Mouse (Mus musculus) central nervous system, embryonic 14 days (tissue): ENCODE data around the gene Castor2. TPM values are rescaled to one million over a fixed set of nuclear protein-coding genes. Genes with fewer than 3 reads are reported as not detected.

Source experiments
- polyA plus RNA-seq: library from polyadenylated mRNA; depleted of rRNA; stranded (reverse); fragments of >200 nt; gene quantifications from 2 replicates; pipeline ENCODE4 v1.2.3, GENCODE M21; 2012; rRNA removed

Castor2 gene
- polyA plus RNA-seq, result 21.6 and 22.0 TPM in 2 replicates

DNA sequence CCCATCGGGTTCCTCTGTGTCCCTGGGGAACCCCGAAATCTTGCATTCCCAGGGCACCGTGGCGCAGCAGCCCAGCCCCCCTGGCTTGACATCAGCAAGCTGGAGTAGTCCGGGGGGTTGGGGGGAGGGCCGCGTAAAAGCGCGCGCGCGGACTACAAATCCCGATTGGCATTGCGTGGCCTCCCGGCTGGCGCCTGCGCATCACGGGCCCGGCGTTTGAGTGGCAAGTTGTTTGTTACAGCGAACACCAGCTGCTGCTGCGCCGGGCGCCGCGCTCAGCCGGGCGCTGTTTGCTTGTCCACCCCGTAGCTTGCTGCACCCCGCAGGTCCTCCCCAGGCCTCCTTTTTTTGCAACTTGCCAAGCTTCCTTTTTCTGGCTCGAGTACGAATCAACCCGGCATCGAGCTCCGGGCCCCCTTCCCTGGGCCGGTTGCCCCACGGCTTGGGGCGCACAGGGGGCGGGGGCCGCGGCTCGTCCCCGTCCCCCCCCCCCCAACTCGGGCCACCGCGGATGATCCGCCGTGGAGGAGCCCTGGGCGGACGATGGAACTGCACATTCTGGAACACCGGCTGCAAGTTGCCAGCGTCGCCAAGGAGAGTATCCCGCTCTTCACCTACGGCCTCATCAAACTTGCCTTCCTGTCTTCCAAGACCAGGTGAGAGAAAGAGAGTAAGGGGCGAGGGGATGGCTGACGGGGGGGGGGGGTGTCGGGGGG lies at the start of gene Castor2:
Gene Castor2 (plus strand): TSS at position 216 of the 716 bp plus-strand sequence.

DNA sequence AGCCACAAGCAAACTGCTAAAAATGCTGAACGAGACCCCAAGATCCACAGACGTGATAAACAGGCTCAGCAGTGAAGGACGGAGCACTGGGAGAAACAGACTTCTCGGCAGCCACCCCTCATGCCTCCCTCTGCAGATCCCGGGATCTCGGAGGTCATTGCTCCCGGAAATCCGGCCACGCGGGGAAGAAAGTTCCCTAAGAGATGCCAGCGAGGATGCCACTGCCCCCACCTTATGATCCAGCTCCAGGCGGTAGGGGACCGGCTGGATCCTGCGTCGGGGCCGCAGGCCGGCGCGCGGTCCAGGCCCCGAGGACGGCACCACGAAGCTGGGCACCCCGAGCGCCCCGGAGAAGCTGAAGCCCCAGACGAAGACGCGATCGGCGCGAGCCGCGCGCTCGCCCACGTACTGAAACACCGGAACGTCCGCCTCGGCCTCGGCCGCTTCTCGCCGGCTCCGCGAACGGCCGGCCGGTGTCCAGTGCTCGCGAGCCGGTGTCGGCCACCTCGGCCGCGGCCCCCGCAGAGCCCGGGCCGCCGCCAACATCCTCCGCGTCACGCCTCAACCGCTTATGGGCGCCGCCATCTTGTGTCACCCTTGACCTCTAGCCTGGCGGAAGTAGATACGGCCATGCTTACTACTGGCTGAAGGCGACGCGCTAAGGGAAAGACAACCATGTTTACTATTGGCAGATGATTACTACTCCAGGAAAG lies 76.8 kb downstream of the Castor2 start, which contains the start of gene Rcc1l:
Gene Rcc1l (minus strand): TSS at position 606 of the 713 bp plus-strand sequence.

DNA sequence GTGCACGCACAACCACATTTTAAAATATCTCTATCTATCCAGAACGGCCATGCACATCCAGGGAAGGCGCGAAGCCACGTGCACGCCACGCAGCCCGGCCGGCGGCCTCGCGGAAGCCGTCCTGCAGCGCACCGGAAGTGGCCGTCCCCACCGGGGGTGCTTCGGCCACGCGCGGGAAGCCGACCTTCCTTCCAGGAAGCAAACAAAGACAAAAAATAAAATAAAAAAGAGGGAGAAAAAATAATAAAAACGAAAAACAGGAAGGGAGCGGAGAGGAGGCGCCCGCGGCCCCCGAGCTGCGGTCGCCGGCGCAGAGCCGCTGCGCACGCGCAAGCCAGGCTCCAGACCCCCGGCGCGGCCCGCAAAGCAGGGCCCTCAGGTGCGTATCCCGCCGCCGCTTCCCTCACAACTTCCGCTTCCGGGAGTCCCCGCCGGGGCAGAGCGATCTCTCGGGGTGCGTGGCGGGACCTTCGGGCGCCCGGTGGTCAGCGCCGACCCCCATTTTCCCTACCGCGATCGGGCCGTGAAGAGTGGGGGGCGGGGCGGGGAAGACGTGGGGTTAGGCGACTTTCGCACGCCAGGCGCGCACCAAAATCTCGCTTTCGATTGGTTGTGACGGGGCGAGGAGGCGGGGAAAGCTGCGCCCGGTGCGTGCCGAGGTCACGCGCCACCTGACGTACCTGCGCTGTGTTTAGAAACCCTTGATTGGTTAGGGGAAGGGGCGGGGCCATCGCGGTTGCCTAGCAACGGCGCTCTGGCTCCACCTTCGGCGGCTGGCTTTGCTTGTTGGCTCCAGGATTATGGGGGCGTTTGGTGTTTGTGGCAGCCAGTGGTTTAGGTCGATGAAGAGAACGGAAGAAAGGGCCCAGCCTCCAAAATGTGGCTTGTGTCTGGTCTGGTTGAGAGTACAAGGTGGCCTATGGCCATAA lies 84.6 kb downstream of the Castor2 start, which contains the start of gene Gtf2ird2:
Gene Gtf2ird2 (plus strand): TSS at position 140 of the 929 bp plus-strand sequence.

Other genes starting within 250 kb of the Castor2 start
- 17.7 and 20.2 TPM in 2 replicates for gene Rcc1l, start 77.1 kb downstream of the Castor2 start, polyA plus RNA-seq
- gene Gtf2ird2, start 84.3 kb downstream of the Castor2 start, polyA plus RNA-seq, result 19.7 and 20.3 TPM in 2 replicates
- gene Ncf1, start 129.9 kb downstream of the Castor2 start, polyA plus RNA-seq, result 4.5 and 4.7 TPM in 2 replicates
- gene Gtf2i, start 215.0 kb downstream of the Castor2 start, polyA plus RNA-seq, result 180 and 184 TPM in 2 replicates